Mouse (Mus musculus) thymus, postnatal 25 days (tissue): ENCODE results near the gene Gdpd1.

Source experiments
- DNase-seq: peaks from one replicate; pipeline ENCODE4 v3.0.0; 2022

The Gdpd1 gene

DNA sequence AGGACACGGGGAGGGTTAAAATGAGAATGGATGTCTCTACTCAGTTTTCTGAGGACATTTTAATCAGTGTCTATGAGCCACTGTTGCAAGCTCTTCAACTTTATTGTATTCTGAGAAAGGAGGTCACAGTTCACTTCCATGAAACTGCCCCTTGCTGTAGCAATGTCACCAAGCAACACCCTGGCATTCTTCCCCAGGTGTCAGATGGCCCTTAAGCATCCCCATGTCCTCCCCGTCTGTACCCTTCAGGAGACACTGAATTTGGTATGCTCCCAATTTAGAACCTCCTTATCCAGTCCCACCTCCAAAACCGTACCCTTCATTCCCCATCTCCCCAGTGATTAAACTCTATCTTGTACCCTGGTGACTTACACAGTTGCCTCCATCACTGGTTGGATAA is 88.9 kb downstream of the Gdpd1 start:
- no peak for DNase-seq
